Mouse (Mus musculus): ENCODE measurements around the gene Try4.
"Not testable (repeated sequence)": the region's sequence is repeated elsewhere in the genome, so short reads cannot be mapped to it uniquely, and the experiment has no call there.

The Try4 gene

GRCm38 (mm10) chr6:41301969-41302368 is at the start of gene Try4:
Try4 (plus strand) TSS chr6:41302269.
- DNase-seq: no peak

- not testable (repeated sequence) for DNase-seq
Observed at GRCm38 (mm10) chr6:41253314-41253713, 48.8 kb upstream of the Try4 start.

DNA sequence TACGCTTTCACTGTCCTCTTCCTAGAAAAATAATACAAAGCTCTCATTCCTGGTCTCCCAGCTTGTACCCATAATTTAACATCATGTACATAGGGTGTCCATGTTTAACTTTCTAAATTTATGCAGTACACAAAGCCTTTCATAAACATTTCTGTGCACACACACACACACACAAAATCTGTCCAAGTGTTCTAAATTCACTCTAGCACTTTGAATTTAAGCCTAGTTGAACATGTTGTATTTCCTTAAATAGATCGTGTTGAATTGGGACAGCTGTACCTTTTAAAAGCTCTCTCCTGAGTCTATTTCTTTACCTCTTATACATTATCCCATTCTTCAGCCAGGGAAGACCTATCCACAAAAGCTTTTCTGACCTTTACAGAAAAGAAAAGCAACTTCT is 45.6 kb upstream of the Try4 start:
- no peak for DNase-seq

DNA sequence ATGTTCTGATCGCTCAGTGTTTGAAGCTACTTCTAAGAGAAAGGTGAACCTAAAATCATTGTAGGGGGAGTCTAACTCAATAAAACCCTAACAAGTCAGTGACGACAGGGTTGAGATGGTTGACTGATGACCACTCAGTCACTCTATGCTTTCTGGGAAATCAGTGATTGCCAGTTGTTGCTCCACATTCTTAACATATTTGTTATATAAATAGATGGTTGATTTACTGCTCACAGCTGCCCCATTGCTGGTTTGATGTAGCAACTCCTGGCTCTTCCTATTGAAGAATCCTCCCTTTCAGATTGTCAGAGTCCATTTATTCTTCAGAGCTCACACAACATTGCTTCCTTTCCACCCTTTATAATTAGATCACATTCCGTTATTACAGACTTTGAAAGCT is 44.6 kb upstream of the Try4 start:
- no peak for DNase-seq

- no peak for DNase-seq
Observed at GRCm38 (mm10) chr6:41262796-41263195, 39.3 kb upstream of the Try4 start.

DNA sequence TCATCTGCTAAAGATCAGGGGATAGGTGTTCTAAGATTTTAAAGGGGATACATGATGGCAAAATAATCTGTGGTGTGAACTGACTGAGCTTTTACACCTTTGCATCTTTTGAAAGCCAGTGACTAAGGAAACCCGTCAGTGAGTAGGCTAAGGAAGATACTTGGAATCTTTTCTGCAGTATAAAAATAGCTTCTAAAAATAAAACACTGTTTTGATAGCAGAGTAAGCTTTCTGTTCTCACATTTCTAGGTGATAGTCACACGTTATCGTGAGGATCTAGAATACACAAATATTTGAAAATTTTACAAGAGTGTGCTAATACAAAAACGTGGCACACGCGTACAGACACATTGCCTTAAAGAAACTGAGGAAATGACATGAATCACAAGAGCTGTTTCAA is 35.9 kb upstream of the Try4 start:
- no peak for DNase-seq

DNA sequence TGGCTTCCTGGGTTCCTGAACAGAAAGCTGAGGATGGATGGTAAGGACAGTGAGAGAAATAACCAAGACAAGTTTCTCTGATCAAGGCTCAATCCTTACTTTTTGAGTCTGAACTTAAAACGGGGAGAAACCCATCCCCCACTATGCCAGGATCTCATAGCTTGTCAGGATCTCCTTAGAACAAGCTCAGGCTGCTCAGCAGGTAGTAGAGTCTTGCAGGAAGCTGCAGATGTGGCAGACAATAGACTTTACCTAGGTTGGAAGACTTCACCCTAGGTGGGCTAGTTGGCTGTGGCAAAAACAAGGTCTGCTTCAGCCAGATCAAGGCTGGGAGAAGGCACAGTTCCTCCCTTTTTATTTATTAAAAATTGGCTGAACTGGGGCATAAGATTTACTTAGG is 3.8 kb upstream of the Try4 start:
- DNase-seq: no peak

DNA sequence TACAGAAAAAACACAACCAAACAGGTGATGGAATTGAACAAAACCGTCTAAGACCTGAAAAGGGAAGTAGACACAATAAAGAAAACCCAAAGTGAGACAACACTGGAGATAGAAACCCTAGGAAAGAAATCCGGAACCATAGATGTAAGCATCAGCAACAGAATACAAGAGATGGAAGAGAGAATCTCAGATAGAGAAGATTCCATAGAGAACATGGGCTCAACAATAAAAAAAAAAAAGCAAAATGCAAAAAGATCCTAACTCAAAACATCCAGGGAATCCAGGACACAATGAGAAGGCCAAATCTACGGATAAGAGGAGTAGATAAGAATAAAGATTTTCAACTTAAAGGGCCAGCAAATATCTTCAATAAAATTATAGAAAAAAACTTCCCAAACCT is 14.7 kb downstream of the Try4 start, which contains the start of gene Try5:
TSS of gene Try5 (minus strand) at position 101 of the 400 bp plus-strand sequence.
- DNase-seq: not testable (repeated sequence)

- DNase-seq: no peak
Observed at GRCm38 (mm10) chr6:41353932-41354331, 51.9 kb downstream of the Try4 start, which contains the start of gene Try10. Try10 (plus strand) TSS chr6:41354105.
